Mouse (Mus musculus) hindbrain, embryonic 10.5 days (tissue): ENCODE measurements around the gene Tspan5. TPM values are rescaled to one million over a fixed set of nuclear protein-coding genes. Genes with fewer than 3 reads are reported as not detected.

Experiments used
- DNase-seq: peaks from one replicate; pipeline ENCODE4 v3.0.0-alpha.2; 2017; ENCODE audit warnings: low spot score
- H3K27ac ChIP-seq: fragments of 300-500 bp; sonication (generic); 2 replicates; pipeline ENCODE4 v1.5.1; 2016; ENCODE audit warnings: mild to moderate bottlenecking, moderate library complexity
- H3K27me3 ChIP-seq: fragments of 300-500 bp; sonication (generic); 2 replicates; pipeline ENCODE4 v1.6.1; 2016; ENCODE audit warnings: mild to moderate bottlenecking; ENCODE audit not compliant: poor library complexity, insufficient read depth, severe bottlenecking
- H3K36me3 ChIP-seq: fragments of 300-500 bp; sonication (generic); 2 replicates; pipeline ENCODE4 v1.6.1; 2016; ENCODE audit warnings: mild to moderate bottlenecking, moderate library complexity
- H3K4me1 ChIP-seq: fragments of 300-500 bp; sonication (generic); replicated peaks from 2 replicates; pipeline ENCODE4 v1.6.1; 2016; ENCODE audit warnings: mild to moderate bottlenecking
- H3K4me3 ChIP-seq: fragments of 300-500 bp; sonication (generic); 2 replicates; pipeline ENCODE4 v1.5.1; 2016; ENCODE audit warnings: mild to moderate bottlenecking, moderate library complexity
- H3K9me3 ChIP-seq: fragments of 300-500 bp; sonication (generic); 2 replicates; pipeline ENCODE4 v1.6.1; 2016; ENCODE audit warnings: mild to moderate bottlenecking, moderate library complexity
- WGBS: fragments of 180-500 bp; shearing (Covaris S2); methylation state at CpG from one replicate; pipeline ENCODE4 v1.1.7; 2016; 5-methylcytosine and 5-hydroxymethylcytosine counted together
- polyA plus RNA-seq: library from polyadenylated mRNA; unstranded; fragments of >200 nt; fragmentation: Nextera tagmentation; extraction: Ambion mirVana; gene quantifications from 2 replicates; pipeline ENCODE4 v1.2.1, GENCODE M21; 2016

Tspan5 gene
- polyA plus RNA-seq, 1 experiment from 2014 or later = 46.4 TPM

GRCm38 (mm10) chr3:138927437-138927836 is 185.4 kb downstream of the Tspan5 start:
- DNase-seq = no peak
- Histone ChIP-seq H3K36me3 (peaks cover 66% of the 10 kb centered on the region), H3K27ac (no peak overlapping the region), H3K4me3 (no peak overlapping the region), H3K27me3 (no peaks in the 10 kb centered on the region), H3K4me1 (no peaks in the 10 kb centered on the region), H3K9me3 (0 out of 2 replicates have a peak, but pooled peaks cover 4% of the 10 kb centered on the region)
- WGBS = 93% methylated on average over 4 of the region's 4 CpGs

GRCm38 (mm10) chr3:138936780-138937179 is 194.8 kb downstream of the Tspan5 start:
- Histone ChIP-seq H3K4me1 (peaks cover 3% of the 10 kb centered on the region; the same call in 1 of the 2 replicates), H3K27me3 (no peaks in the 10 kb centered on the region), H3K36me3 (peaks cover 57% of the 10 kb centered on the region), H3K4me3 (no peak overlapping the region), H3K27ac (no peak overlapping the region), H3K9me3 (no peaks in the 10 kb centered on the region)
- no peak for DNase-seq
- 91% methylated on average over 8 of the region's 8 CpGs for WGBS

- whole genome bisulfite sequencing = 96% methylated on average over 10 of the region's 10 CpGs
- Histone ChIP-seq H3K27ac (no peak overlapping the region), H3K9me3 (no peaks in the 10 kb centered on the region), H3K4me3 (no peak overlapping the region), H3K4me1 (peaks cover 4% of the 10 kb centered on the region; the same call in 1 of the 2 replicates), H3K27me3 (no peaks in the 10 kb centered on the region), H3K36me3 (peaks cover 57% of the 10 kb centered on the region)
- no peak for DNase-seq
Measured at GRCm38 (mm10) chr3:138937241-138937640, 195.2 kb downstream of the Tspan5 start.

- H3K4me3 ChIP-seq = no peak overlapping the region
- H3K27ac ChIP-seq = no peak overlapping the region
- WGBS = 35% methylated on average over 9 of the region's 9 CpGs
- peaks cover 65% of the 10 kb centered on the region for H3K36me3 ChIP-seq
- H3K27me3 ChIP-seq = no peaks in the 10 kb centered on the region
- no peaks in the 10 kb centered on the region for H3K9me3 ChIP-seq
- DNase-seq = peak; percentile 16
- H3K4me1 ChIP-seq = peaks cover 4% of the 10 kb centered on the region; the same call in 1 of the 2 replicates
Measured at GRCm38 (mm10) chr3:138941604-138942003, 199.6 kb downstream of the Tspan5 start.

GRCm38 (mm10) chr3:138945516-138945915 is 203.5 kb downstream of the Tspan5 start:
- peaks cover 46% of the 10 kb centered on the region for H3K36me3 ChIP-seq
- H3K27ac ChIP-seq = no peak overlapping the region
- H3K4me3 ChIP-seq = no peak overlapping the region
- 94% methylated on average over 3 of the region's 3 CpGs for WGBS
- DNase-seq = no peak
- no peaks in the 10 kb centered on the region for H3K27me3 ChIP-seq
- peaks cover 4% of the 10 kb centered on the region; the same call in 1 of the 2 replicates for H3K4me1 ChIP-seq
- H3K9me3 ChIP-seq = no peaks in the 10 kb centered on the region

- Histone ChIP-seq H3K9me3 (no peaks in the 10 kb centered on the region), H3K27ac (no peak overlapping the region), H3K4me3 (no peak overlapping the region), H3K27me3 (no peaks in the 10 kb centered on the region), H3K36me3 (peaks cover 51% of the 10 kb centered on the region), H3K4me1 (no peaks in the 10 kb centered on the region)
- DNase-seq = no peak
- 94% methylated on average over 9 of the region's 9 CpGs for WGBS
Measured at GRCm38 (mm10) chr3:138949081-138949480, 207.1 kb downstream of the Tspan5 start.

GRCm38 (mm10) chr3:138955220-138955619 is 213.2 kb downstream of the Tspan5 start:
- Histone ChIP-seq H3K9me3 (no peaks in the 10 kb centered on the region), H3K4me3 (no peak overlapping the region), H3K36me3 (peaks cover 56% of the 10 kb centered on the region), H3K27ac (no peak overlapping the region), H3K27me3 (no peaks in the 10 kb centered on the region), H3K4me1 (no peaks in the 10 kb centered on the region)
- WGBS = 96% methylated on average over 7 of the region's 7 CpGs
- DNase-seq = no peak

Other genes starting within 250 kb of the Tspan5 start
- gene Eif4e, start 216.0 kb upstream of the Tspan5 start, polyA plus RNA-seq = 370 and 465 TPM in 2 replicates